Mouse (Mus musculus) heart, embryonic 14.5 days (tissue): Measurements from ENCODE around the gene Hipk1. TPM values are rescaled to one million over a fixed set of nuclear protein-coding genes. Genes with fewer than 3 reads are reported as not detected.

Experiments used
- ATAC-seq: fragments of 200-750 bp; cut with Nextera tagmentation; 2 replicates; pipeline ENCODE4 v1.8.0; 2017; ENCODE audit warnings: low read depth, moderate TSS enrichment; ENCODE audit not compliant: insufficient number of reproducible peaks, insufficient read depth, low FRiP score
- H3K27ac ChIP-seq, 2 experiments: fragments of 200-500 bp in 1 of 2; fragments of 300-500 bp in 1 of 2; sonication (generic) in 1 of 2; replicated peaks in 1 of 2; 2 replicates each; pipeline ENCODE4 v1.5.1; 2012 to 2014; ENCODE audit warnings: low read depth in 2 of 2, low read length in 2 of 2, control low read depth in 1 of 2, mild to moderate bottlenecking in 1 of 2, mixed read lengths in 1 of 2; ENCODE audit not compliant: control insufficient read depth in 1 of 2, insufficient read depth in 1 of 2
- H3K27me3 ChIP-seq: fragments of 300-500 bp; sonication (generic); 2 replicates; pipeline ENCODE4 v1.6.1; 2014; ENCODE audit warnings: mild to moderate bottlenecking, low read length, control low read depth; ENCODE audit not compliant: control insufficient read depth, insufficient read depth
- H3K36me3 ChIP-seq: fragments of 300-500 bp; sonication (generic); 2 replicates; pipeline ENCODE4 v1.6.1; 2014; ENCODE audit warnings: mild to moderate bottlenecking, control low read depth, low read length, mixed read lengths; ENCODE audit not compliant: control insufficient read depth, insufficient read depth
- H3K4me1 ChIP-seq, 2 experiments: fragments of 200-500 bp in 1 of 2; fragments of 300-500 bp in 1 of 2; sonication (generic) in 1 of 2; 2 replicates each; pipeline ENCODE4 v1.6.1; 2012 to 2014; ENCODE audit warnings: low read length in 2 of 2, control low read depth in 1 of 2, mixed read lengths in 1 of 2; ENCODE audit not compliant: control insufficient read depth in 2 of 2, insufficient read depth in 2 of 2
- H3K4me2 ChIP-seq: fragments of 300-500 bp; sonication (generic); 2 replicates; pipeline ENCODE4 v1.6.1; 2014; ENCODE audit warnings: mild to moderate bottlenecking, low read length
- H3K4me3 ChIP-seq, 2 experiments: fragments of 200-500 bp in 1 of 2; fragments of 300-500 bp in 1 of 2; sonication (generic) in 1 of 2; 2 replicates each; pipeline ENCODE4 v1.5.1; 2012 to 2014; ENCODE audit warnings: low read length in 2 of 2, mild to moderate bottlenecking in 2 of 2, control low read depth in 1 of 2, low read depth in 1 of 2, moderate library complexity in 1 of 2; ENCODE audit not compliant: control insufficient read depth in 1 of 2, insufficient read depth in 1 of 2
- H3K9ac ChIP-seq: fragments of 300-500 bp; sonication (generic); 2 replicates; pipeline ENCODE4 v1.6.1; 2014; ENCODE audit warnings: mild to moderate bottlenecking, low read length
- H3K9me3 ChIP-seq: fragments of 300-500 bp; sonication (generic); 2 replicates; pipeline ENCODE4 v1.6.1; 2016; ENCODE audit warnings: low read length, control low read depth; ENCODE audit not compliant: control insufficient read depth
- WGBS: fragments of 180-500 bp; shearing (Covaris S2); extraction: QIAGEN DNeasy Blood & Tissue Kit; methylation state at CpG from one replicate; pipeline ENCODE4 v1.1.7; 2014; 5-methylcytosine and 5-hydroxymethylcytosine counted together
- polyA plus RNA-seq: library from polyadenylated mRNA; unstranded; fragments of >200 nt; fragmentation: Nextera tagmentation; extraction: Ambion mirVana; gene quantifications from 2 replicates; pipeline ENCODE4 v1.2.1, GENCODE M21; 2014

The Hipk1 gene
- polyA plus RNA-seq, 1 experiment from 2014 or later: 15.3 TPM

DNA sequence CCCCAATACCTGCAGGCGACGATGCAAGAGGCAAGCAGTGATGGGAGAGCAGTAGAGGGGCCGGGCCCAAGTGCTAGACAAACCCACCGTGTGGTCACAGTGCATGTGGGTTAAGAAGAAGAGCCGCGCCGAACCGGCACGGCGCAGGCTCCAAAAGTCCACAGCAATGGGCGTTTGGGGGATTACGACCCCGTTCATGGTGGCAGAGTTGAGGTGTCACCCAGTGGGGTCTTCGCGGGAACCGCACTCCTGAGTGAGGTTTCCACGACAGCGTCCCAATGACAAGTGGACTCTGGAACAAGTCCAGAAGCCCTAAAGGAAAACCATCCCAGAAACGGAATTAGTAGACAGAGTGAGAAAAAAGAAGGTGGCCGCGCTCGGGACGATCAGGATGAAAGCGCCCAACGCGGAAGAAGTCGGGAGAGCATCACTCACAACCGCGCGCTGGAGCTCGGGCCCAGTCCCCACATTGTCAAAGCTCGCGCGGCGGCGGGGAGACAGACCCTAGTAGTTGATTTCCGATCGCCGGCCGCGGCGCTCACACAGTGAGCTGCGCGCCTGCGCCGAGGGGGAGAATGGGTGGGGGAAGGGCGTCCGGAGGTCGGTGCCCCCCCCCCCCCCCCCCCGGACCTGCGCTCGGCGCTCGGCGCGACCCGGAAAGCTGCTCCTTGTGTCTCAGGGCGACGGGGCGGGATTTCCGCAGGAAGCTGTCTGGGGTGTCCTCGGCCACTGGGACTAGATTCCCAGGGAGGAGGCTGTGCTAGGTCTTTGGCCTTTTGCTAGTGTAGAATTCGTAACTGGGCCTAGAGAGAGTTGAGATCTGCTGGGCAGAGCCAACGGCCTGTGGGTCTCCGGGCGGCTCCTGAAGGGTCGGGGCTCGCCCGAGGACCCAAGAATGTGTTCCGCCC, 17.8 kb upstream of the Hipk1 start, which contains the start of the genes Dclre1b, Ap4b1 and Gm43064:
TSS of gene Dclre1b (minus strand) at position 554 of the 908 bp plus-strand sequence.
TSS of gene Ap4b1 (plus strand) at position 630 of the 908 bp plus-strand sequence.
TSS of gene Gm43064 (plus strand) at position 683 of the 908 bp plus-strand sequence.
- peak within 1 kb of the TSS; percentile 88 for H3K4me2 ChIP-seq
- under 1% methylated on average over 58 of the region's 70 CpGs for WGBS
- H3K36me3 ChIP-seq: peaks cover 42% of the 10 kb centered on the region
- peak within 1 kb of the TSS; percentile 77 to 79 for H3K4me3 ChIP-seq
- no peaks in the 10 kb centered on the region for H3K27me3 ChIP-seq
- peak within 1 kb of the TSS; percentile 84 for H3K9ac ChIP-seq
- ATAC-seq: peak; percentile 95
- H3K9me3 ChIP-seq: no peaks in the 10 kb centered on the region
- peak within 1 kb of the TSS; percentile 88 to 89 for H3K27ac ChIP-seq
- peaks cover 0 to 11% of the 10 kb centered on the region in 2 experiments; a peak in 3 of 4 replicates for H3K4me1 ChIP-seq

DNA sequence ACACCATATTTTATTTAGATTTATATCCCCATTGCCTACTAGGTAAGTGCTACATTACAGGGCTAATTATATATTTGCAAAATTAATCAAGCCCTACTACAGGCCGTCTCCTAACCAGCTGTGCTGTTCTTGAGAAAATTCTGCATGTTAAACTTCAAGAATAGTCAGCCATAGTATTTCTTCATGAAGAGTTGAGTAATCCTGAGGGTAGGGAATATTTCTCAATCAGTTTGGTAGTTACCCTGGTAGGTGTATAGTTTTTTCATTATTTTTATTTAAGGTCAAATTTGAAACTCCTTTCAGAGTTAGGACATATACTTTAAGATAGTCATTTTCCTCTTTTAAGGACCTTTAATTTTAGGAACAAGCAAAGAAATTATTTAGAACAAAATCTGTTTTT, 14.3 kb upstream of the Hipk1 start:
- Histone ChIP-seq H3K4me1 (peaks cover 8 to 21% of the 10 kb centered on the region in 2 experiments), H3K9me3 (no peaks in the 10 kb centered on the region), H3K4me3 (no peak overlapping the region), H3K27me3 (no peaks in the 10 kb centered on the region), H3K4me2 (no peak overlapping the region), H3K9ac (no peak overlapping the region), H3K36me3 (peaks cover 39% of the 10 kb centered on the region), H3K27ac (no peak overlapping the region)
- no peak for ATAC-seq
- 91% methylated on average over 1 of the region's 1 CpGs for WGBS

DNA sequence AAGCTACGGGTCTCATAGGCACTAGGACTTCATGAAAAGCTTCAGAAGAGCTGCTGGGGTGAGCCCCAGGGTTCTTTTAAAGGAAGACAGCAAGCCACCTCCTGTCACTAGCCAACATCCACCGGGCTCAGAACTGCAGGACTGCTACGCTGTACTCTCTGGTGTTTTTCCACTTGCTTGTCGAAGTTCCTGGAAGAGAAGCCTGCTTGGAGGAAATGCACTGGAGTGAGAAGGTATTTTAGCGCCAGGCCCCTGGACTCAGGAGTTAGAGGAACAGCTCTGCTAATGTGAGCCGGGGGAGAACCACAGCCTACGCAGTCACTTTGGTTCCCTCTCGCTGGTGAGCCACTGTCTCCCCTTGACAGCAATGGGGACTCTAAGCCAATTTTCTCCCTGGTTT, 11.5 kb upstream of the Hipk1 start:
- no peak for ATAC-seq
- Histone ChIP-seq H3K4me1 (peaks cover 8 to 10% of the 10 kb centered on the region in 2 experiments), H3K27ac (peak overlapping the region; percentile 70 to 71), H3K9me3 (no peaks in the 10 kb centered on the region), H3K4me3 (no peak overlapping the region), H3K4me2 (no peak overlapping the region), H3K36me3 (peaks cover 39% of the 10 kb centered on the region), H3K9ac (no peak overlapping the region), H3K27me3 (no peaks in the 10 kb centered on the region)
- WGBS: 78% methylated on average over 8 of the region's 8 CpGs

DNA sequence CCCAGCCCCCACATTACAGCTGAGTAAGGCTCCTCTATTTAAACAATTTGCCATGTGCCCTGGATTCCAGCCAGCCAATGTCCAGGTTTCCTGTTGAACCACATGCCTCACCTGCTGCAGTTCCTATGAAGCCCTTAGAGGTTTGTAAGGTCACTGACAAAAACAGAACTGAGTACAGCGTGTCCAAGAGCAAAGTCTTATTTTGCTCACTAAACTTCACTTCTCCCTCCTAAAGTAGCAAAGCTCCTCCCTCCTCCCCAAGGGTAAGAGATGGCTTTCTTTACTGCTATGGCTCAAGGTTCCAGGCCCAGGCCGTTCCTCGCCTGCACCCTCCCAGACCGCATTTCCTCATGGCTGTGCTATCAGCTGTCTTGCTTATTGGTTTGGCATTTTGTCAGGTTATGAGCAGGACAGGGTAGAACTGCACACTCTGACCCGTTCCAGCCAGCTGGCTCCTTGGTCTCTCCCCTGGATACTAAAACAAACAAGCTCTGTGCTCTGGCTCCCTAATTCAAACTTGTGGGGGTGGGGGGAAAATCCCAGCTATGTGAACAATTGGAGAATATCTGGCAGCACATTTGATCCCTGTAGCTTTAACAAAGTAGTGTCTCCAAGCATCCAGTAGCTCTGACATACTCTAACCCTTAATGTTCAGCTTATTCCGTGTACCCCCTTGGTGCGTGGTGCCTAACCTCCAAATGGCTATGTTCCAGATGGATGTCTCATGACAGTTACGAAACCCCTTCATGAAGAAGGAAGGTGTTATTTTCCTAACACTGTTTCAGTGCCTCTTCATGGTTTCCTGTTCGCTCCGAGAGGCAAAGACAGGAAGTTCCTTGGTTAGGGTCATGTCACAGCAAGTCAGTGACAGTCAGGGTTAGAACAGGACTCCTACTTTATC, 10.5 kb upstream of the Hipk1 start:
- peak; percentile 89 for ATAC-seq
- Histone ChIP-seq H3K36me3 (peaks cover 39% of the 10 kb centered on the region), H3K27me3 (no peaks in the 10 kb centered on the region), H3K27ac (peak overlapping the region; percentile 86 to 91), H3K9ac (peak overlapping the region; percentile 30; the same call in 1 of the 2 replicates), H3K9me3 (no peaks in the 10 kb centered on the region), H3K4me1 (peaks cover 8 to 10% of the 10 kb centered on the region in 2 experiments), H3K4me2 (peak overlapping the region; percentile 34), H3K4me3 (no peak overlapping the region)
- 47% methylated on average over 10 of the region's 10 CpGs for WGBS

DNA sequence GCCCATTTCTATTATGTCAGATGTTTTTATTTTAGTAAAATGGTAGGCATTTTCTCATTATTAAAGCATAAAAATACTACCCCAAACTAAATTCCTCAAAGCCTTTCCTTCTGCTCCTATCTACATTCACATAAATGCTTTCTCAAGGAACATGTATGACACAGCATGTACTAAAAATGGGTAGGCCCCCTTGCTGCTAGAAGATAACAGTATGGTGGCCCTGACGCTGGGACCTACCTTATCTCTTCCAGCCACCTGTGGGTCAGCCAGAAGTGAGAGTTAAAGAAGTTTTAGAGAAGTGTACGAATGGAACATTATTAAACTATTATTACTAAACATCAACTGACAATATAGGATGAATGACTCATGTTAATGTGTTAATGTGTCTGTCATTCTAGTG, 8.1 kb upstream of the Hipk1 start:
- WGBS: 48% methylated on average over 2 of the region's 2 CpGs
- ATAC-seq: no peak

DNA sequence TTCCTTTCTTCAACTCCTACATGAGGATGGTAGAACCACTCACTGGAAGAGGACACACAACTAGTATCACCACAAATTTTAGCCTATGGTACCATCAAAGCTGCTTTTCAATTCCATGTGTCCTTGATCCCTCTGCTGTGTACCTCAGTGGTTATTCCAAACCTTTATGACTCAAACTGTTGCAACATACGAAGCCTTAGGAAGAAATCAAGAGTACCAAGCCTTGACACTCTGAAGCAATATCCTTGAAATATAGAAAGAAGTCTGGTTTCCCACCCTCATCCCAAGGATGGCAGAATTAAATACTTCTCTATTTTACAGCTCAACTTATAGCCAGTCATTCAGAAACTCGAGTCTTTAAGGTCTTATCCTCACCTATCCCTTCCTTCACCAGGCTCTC, 5.0 kb upstream of the Hipk1 start:
- no peak overlapping the region for H3K9ac ChIP-seq
- peaks cover 0 to 6% of the 10 kb centered on the region in 2 experiments; a peak in 3 of 4 replicates for H3K4me1 ChIP-seq
- H3K4me2 ChIP-seq: no peak overlapping the region
- H3K9me3 ChIP-seq: no peaks in the 10 kb centered on the region
- no peaks in the 10 kb centered on the region for H3K36me3 ChIP-seq
- no peak for ATAC-seq
- no peak overlapping the region for H3K27ac ChIP-seq
- 55% methylated on average over 2 of the region's 2 CpGs for WGBS
- no peak overlapping the region for H3K4me3 ChIP-seq
- H3K27me3 ChIP-seq: no peaks in the 10 kb centered on the region

More for the DNA sequence above, 8.1 kb upstream of the Hipk1 start:
- Histone ChIP-seq H3K27ac (no peak overlapping the region), H3K36me3 (peaks cover 19% of the 10 kb centered on the region), H3K27me3 (no peaks in the 10 kb centered on the region), H3K4me2 (no peak overlapping the region), H3K4me3 (no peak overlapping the region), H3K9ac (no peak overlapping the region), H3K4me1 (peaks cover 8 to 10% of the 10 kb centered on the region in 2 experiments), H3K9me3 (no peaks in the 10 kb centered on the region)

DNA sequence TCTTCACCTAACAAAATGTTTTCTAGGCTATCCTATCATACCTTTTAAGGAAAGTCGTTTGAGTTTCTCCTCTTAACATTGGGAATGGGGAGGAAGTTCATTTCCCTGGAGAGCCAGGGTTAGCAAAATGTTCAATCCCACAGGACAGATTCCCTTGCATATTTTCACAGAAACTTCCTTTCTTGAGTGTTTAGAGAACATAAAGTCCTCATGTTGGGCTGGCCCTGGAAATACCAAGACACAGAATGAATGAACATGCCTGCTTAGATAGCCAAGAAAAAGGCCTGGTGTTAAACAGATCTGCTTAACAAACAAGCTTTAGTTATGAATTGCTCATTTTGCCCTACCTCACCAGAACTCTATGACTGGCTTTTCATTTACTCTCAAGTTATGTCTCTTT, 1.2 kb upstream of the Hipk1 start:
- Histone ChIP-seq H3K9me3 (no peaks in the 10 kb centered on the region), H3K36me3 (no peaks in the 10 kb centered on the region), H3K4me2 (no peak overlapping the region), H3K4me3 (no peak overlapping the region), H3K9ac (no peak overlapping the region), H3K27ac (no peak overlapping the region), H3K4me1 (peaks cover 3 to 22% of the 10 kb centered on the region in 2 experiments), H3K27me3 (no peaks in the 10 kb centered on the region)
- no peak for ATAC-seq
- 50% methylated on average over 1 of the region's 1 CpGs for WGBS
